Mouse (Mus musculus): Measurements from ENCODE around the gene Srsf6. TPM values are rescaled to one million over a fixed set of nuclear protein-coding genes. Genes with fewer than 3 reads are reported as not detected.

Srsf6 gene
- polyA plus RNA-seq, 1 experiment from 2014 or later, result 57.7 TPM

DNA sequence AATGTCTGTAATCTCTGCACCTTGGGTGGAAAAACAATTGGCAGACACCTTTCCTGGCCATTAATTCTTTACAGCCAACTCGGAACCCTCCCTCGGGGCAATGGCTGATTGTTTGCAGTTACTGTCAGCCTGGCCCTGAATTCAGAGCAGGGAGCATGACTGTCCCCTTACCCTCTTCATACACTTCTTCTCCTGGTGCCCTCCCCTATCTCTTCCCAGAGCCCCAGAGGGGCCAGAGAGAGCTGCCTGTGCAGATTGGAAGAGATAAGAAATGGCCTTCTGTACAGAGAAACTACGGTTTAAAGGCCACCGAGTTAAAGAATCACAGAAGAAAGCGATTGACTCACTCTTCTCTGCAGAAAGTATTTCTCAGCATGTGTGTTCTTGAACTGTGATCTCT, 11.4 kb upstream of the Srsf6 start:
- Histone ChIP-seq H3K4me2 (replicated peaks; ENCODE audit: low read depth) (peak overlapping the region; percentile 37), H3K4me3 (ENCODE audit: low read depth, low read length) (no peak overlapping the region), H3K27me3 (replicated peaks; ENCODE audit: control insufficient read depth, insufficient read depth, low read length) (no peaks in the 10 kb centered on the region), H3K9ac (ENCODE audit: low read depth, low read length) (no peak overlapping the region), H3K4me1 (replicated peaks; ENCODE audit: control insufficient read depth, insufficient read depth, low read length) (0 out of 2 replicates have a peak, but pooled peaks cover 2% of the 10 kb centered on the region), H3K9me3 (ENCODE audit: control insufficient read depth) (no peaks in the 10 kb centered on the region), H3K36me3 (ENCODE audit: control insufficient read depth, insufficient read depth) (no peaks in the 10 kb centered on the region), H3K27ac (ENCODE audit: low read depth, low read length) (no peak overlapping the region)
- ATAC-seq, result peak; percentile 48
- no peak for TF ChIP-seq CTCF (IDR thresholded peaks at IDR 0.05; ENCODE audit: low read depth)
- 27% methylated on average over 5 of the region's 5 CpGs for WGBS

DNA sequence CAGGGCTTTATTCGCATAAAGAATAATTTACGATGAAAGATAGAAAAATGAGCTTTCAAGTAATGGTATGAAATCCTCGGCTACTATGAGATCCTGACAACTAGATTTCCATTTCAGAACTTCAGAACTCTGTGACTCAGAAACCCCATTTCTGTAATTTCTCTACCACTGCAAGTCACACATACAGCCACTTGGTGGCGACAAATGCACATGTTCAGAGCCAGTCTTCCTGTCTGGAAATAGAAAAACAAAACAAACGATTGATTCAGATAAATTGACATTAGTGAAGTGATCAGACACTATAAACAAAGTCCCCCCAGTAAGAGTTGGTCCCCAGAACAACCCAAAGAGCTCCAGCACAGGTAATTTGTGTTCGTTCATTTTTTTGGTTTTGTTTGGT, 9.1 kb upstream of the Srsf6 start:
- no peaks in the 10 kb centered on the region for H3K27me3 ChIP-seq (replicated peaks; ENCODE audit: control insufficient read depth, insufficient read depth, low read length)
- H3K9ac ChIP-seq (ENCODE audit: low read depth, low read length), result no peak overlapping the region
- TF ChIP-seq CTCF (IDR thresholded peaks at IDR 0.05; ENCODE audit: low read depth), result peak; percentile 90
- 10% methylated on average over 6 of the region's 6 CpGs for WGBS
- H3K36me3 ChIP-seq (ENCODE audit: control insufficient read depth, insufficient read depth), result no peaks in the 10 kb centered on the region
- no peak for ATAC-seq
- H3K9me3 ChIP-seq (ENCODE audit: control insufficient read depth), result no peaks in the 10 kb centered on the region
- no peak overlapping the region for H3K4me3 ChIP-seq (ENCODE audit: low read depth, low read length)
- H3K4me2 ChIP-seq (replicated peaks; ENCODE audit: low read depth), result no peak overlapping the region
- 0 out of 2 replicates have a peak, but pooled peaks cover 2% of the 10 kb centered on the region for H3K4me1 ChIP-seq (replicated peaks; ENCODE audit: control insufficient read depth, insufficient read depth, low read length)
- H3K27ac ChIP-seq (ENCODE audit: low read depth, low read length), result no peak overlapping the region

DNA sequence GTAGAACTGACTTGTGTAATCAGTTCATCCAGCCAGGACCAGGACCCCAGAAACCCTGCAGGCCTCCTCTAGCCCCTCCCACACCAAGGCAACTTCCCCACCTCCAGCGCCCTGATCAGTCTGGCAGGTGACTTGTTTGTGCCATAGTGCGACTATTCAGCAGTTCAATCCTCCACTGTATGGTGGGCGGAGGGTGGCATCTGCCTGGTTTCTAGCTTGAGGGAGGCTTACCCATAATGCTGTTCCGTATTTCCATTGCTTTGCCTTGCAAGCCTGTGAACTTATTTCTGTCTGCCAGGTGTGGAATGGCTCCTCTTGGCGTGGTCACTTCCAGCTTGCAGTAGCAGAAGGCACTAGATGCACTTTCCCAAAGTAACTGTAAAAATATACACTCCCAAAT, 8.5 kb upstream of the Srsf6 start:
- Histone ChIP-seq H3K9me3 (ENCODE audit: control insufficient read depth) (no peaks in the 10 kb centered on the region), H3K27me3 (replicated peaks; ENCODE audit: control insufficient read depth, insufficient read depth, low read length) (no peaks in the 10 kb centered on the region), H3K36me3 (ENCODE audit: control insufficient read depth, insufficient read depth) (no peaks in the 10 kb centered on the region), H3K4me3 (ENCODE audit: low read depth, low read length) (no peak overlapping the region), H3K4me2 (replicated peaks; ENCODE audit: low read depth) (no peak overlapping the region), H3K4me1 (replicated peaks; ENCODE audit: control insufficient read depth, insufficient read depth, low read length) (0 out of 2 replicates have a peak, but pooled peaks cover 2% of the 10 kb centered on the region), H3K9ac (ENCODE audit: low read depth, low read length) (no peak overlapping the region), H3K27ac (ENCODE audit: low read depth, low read length) (no peak overlapping the region)
- ATAC-seq, result no peak
- 76% methylated on average over 5 of the region's 5 CpGs for WGBS
- no peak for TF ChIP-seq CTCF (IDR thresholded peaks at IDR 0.05; ENCODE audit: low read depth)

DNA sequence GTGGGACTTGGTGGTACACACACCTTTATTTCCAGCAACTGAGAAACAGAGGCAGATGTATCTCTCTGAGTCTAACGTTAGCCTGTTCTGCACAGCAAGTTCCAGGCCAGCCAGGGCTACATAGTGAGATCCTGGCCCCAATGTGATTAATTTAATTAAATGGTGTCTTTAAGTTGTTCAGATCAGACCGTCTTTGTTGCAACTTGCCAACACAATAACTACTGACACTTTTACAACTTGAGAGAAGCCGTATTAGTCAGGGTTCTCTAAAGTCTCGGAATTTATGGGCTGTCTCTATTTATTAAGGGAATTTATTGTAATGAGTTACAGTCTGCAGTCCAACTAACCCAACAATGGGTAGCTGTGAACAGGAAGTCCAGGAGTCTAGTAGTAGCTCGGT, 7.2 kb upstream of the Srsf6 start:
- H3K4me1 ChIP-seq (replicated peaks; ENCODE audit: control insufficient read depth, insufficient read depth, low read length), result 0 out of 2 replicates have a peak, but pooled peaks cover 2% of the 10 kb centered on the region
- H3K9me3 ChIP-seq (ENCODE audit: control insufficient read depth), result no peaks in the 10 kb centered on the region
- H3K27ac ChIP-seq (ENCODE audit: low read depth, low read length), result no peak overlapping the region
- ATAC-seq, result no peak
- H3K36me3 ChIP-seq (ENCODE audit: control insufficient read depth, insufficient read depth), result no peaks in the 10 kb centered on the region
- 67% methylated on average over 5 of the region's 5 CpGs for WGBS
- no peak overlapping the region for H3K9ac ChIP-seq (ENCODE audit: low read depth, low read length)
- H3K4me3 ChIP-seq (ENCODE audit: low read depth, low read length), result no peak overlapping the region
- no peak for TF ChIP-seq CTCF (IDR thresholded peaks at IDR 0.05; ENCODE audit: low read depth)
- H3K27me3 ChIP-seq (replicated peaks; ENCODE audit: control insufficient read depth, insufficient read depth, low read length), result no peaks in the 10 kb centered on the region
- no peak overlapping the region for H3K4me2 ChIP-seq (replicated peaks; ENCODE audit: low read depth)

GRCm38 (mm10) chr2:162927918-162928585, 3.3 kb upstream of the Srsf6 start:
- H3K27ac ChIP-seq (ENCODE audit: low read depth, low read length), result no peak overlapping the region
- H3K27me3 ChIP-seq (replicated peaks; ENCODE audit: control insufficient read depth, insufficient read depth, low read length), result no peaks in the 10 kb centered on the region
- 72% methylated on average over 3 of the region's 3 CpGs for WGBS
- no peaks in the 10 kb centered on the region for H3K9me3 ChIP-seq (ENCODE audit: control insufficient read depth)
- 0 out of 2 replicates have a peak, but pooled peaks cover under 1% of the 10 kb centered on the region for H3K36me3 ChIP-seq (ENCODE audit: control insufficient read depth, insufficient read depth)
- TF ChIP-seq CTCF (IDR thresholded peaks at IDR 0.05; ENCODE audit: low read depth), result no peak
- no peak for ATAC-seq
- no peak overlapping the region for H3K9ac ChIP-seq (ENCODE audit: low read depth, low read length)
- peaks cover 4% of the 10 kb centered on the region; the same call in 1 of the 2 replicates for H3K4me1 ChIP-seq (replicated peaks; ENCODE audit: control insufficient read depth, insufficient read depth, low read length)
- H3K4me3 ChIP-seq (ENCODE audit: low read depth, low read length), result no peak overlapping the region
- H3K4me2 ChIP-seq (replicated peaks; ENCODE audit: low read depth), result no peak overlapping the region

DNA sequence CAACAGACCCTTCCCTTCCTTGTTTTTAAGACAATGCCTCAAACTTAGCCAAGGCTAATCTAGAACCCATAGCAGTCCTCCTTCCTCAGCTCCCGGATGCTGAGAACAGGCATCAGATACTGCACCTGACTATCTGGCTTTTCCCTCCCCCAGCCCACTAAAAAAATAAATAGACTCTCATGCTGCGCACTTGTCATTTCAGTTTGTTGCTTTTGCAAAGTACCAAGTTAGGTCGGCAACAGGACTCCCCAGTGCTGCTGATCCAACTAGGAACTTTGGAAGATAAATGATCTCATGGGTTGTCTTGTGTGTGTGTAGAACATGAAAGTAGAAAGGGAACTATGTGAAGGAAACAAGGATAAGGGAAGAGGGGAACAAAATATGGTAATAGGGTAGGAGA, 1.6 kb upstream of the Srsf6 start:
- ATAC-seq, result no peak
- peaks cover 4% of the 10 kb centered on the region; the same call in 1 of the 2 replicates for H3K4me1 ChIP-seq (replicated peaks; ENCODE audit: control insufficient read depth, insufficient read depth, low read length)
- no peaks in the 10 kb centered on the region for H3K27me3 ChIP-seq (replicated peaks; ENCODE audit: control insufficient read depth, insufficient read depth, low read length)
- H3K9ac ChIP-seq (ENCODE audit: low read depth, low read length), result no peak overlapping the region
- no peak overlapping the region for H3K27ac ChIP-seq (ENCODE audit: low read depth, low read length)
- H3K36me3 ChIP-seq (ENCODE audit: control insufficient read depth, insufficient read depth), result peaks cover 15% of the 10 kb centered on the region
- H3K9me3 ChIP-seq (ENCODE audit: control insufficient read depth), result no peaks in the 10 kb centered on the region
- no peak overlapping the region for H3K4me2 ChIP-seq (replicated peaks; ENCODE audit: low read depth)
- no peak for TF ChIP-seq CTCF (IDR thresholded peaks at IDR 0.05; ENCODE audit: low read depth)
- no peak overlapping the region for H3K4me3 ChIP-seq (ENCODE audit: low read depth, low read length)
- WGBS, result 70% methylated on average over 3 of the region's 3 CpGs
